Mouse (Mus musculus) adipocyte (in vitro differentiated cells): ENCODE results near the gene Dcaf10.
"Not testable (repeated sequence)": the region's sequence is repeated elsewhere in the genome, so short reads cannot be mapped to it uniquely, and the experiment has no call there.

Experiments used
- DNase-seq: peaks from one replicate; pipeline ENCODE4 v3.0.0-alpha.2; 2016; ENCODE audit warnings: low spot score

Dcaf10 gene

DNA sequence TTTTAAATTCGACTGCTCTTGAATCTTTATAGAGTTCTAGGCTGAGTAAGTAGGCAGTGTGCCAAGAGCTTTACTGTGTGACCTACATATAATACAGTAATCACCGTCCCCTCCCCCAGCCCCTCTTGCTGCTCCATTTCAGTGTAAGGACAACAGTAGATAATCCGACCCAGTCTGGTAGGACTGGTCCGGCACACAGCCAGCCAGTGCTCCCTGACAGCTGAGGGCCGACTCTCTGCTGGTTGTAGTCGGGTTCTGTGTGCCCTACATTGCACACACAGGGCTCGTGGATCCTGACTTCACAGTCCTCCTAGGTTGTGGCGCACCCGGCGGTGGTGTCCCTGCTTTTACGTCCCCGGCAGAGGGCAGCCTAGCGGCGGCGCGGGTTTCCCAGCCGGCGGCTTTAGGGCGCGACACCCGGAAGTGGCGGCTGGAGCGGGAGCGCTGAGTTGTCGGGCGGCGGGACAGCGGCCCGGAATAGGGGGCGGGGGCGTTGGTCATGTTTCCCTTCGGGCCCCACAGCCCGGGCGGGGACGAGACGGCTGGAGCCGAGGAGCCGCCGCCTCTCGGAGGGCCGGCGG is at the start of gene Dcaf10:
Dcaf10 (plus strand) TSS at position 433 of the 581 bp plus-strand sequence.
- peak; percentile 89 for DNase-seq

GRCm38 (mm10) chr4:45296662-45297564 is 45.0 kb upstream of the Dcaf10 start, which contains the start of gene Trmt10b:
Gene Trmt10b (plus strand): TSS chr4:45297127.
- peak; percentile 68 for DNase-seq

GRCm38 (mm10) chr4:45305536-45305935 is 36.4 kb upstream of the Dcaf10 start:
- DNase-seq, result no peak

DNA sequence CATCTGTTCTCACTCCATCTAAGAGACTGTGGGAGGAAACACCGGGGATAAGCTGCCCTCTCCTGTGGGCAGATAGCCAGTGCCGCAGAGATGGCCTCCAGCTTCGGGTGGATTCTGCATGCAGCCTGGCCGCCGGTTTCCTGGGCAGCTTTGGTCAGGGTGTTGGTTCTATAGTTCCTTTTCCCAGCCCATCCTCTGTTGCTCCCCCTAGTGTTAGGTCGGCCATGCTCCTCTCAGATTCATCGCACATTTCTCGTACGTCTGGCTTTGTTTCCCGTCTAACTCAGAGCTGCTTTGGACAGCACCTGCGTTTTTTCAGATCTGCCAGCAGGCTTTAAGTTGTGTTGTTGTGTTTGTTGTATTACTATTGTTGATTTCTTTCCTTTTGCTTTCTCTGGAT is 33.9 kb upstream of the Dcaf10 start:
- no peak for DNase-seq

GRCm38 (mm10) chr4:45308606-45309005 is 33.3 kb upstream of the Dcaf10 start:
- DNase-seq, result no peak

DNA sequence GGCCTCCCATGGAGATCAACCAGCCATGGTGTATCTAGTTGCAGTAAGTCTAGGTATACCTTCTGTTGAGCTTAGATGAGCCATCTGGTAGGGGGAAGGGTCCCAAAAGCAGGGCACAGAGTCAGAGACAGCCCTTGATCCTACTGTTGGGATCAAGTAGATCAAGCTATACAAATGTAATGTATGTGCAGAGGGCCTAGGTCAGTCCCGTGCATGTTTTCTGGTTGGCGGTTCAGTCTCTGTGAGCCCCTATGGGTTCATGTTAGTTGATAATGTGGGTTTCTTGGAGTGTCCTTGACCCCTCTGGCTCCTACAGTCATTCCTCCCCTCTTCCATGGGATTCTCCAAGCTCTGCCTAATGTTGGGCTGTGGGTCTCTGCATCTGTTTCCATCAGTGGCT is 30.8 kb upstream of the Dcaf10 start:
- DNase-seq, result no peak

DNA sequence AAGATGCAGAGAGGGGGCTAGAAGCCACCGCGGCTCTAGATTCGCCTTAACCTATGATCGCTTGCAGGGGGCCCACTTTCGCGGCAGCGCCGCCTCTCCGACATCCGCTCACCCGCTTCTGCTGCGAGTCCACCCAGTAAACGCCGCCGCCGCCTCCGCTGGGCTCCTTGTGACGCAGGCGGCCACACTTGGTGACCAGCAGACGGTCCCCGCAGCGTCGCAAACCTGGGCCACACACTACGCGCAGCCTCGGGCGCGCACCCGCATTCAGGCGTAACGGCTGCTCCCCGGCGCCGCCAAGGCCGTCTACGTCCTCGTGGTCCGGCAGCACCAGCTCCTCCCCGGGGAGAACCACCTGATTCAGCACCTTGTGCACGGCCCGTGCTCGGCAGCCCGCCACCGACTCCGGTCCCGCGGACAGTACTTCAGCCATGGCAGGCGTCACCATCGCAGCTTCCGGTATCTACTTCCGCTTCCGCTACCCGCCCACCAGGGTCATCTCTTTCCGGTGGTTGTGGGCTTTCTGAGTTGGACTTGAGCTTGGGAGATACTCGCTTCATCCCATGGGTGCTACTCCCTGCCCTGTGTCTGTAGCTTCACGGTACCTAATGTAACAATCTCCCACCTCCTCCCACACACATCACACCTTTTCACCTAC is 21.6 kb upstream of the Dcaf10 start:
- DNase-seq, result peak; percentile 82

DNA sequence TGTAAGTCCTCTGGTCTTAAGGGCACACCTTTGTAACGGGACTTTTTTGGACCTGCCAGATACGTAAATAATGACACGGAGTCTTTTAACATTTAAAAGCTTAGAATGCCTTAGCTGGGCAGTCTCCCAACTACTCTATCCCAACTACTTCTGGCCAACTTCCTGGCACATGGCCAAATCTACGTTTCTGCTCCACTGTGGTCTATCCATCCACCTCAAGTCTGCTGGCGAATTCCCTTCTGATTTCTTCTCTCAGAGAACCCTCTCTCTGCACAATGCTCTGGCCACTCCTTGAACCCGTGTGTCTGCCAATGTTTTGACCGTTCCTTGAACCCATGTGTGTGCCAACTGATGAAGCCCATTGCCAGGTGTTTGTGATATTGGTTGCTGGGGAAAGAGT is 10.8 kb upstream of the Dcaf10 start:
- peak; percentile 15 for DNase-seq

DNA sequence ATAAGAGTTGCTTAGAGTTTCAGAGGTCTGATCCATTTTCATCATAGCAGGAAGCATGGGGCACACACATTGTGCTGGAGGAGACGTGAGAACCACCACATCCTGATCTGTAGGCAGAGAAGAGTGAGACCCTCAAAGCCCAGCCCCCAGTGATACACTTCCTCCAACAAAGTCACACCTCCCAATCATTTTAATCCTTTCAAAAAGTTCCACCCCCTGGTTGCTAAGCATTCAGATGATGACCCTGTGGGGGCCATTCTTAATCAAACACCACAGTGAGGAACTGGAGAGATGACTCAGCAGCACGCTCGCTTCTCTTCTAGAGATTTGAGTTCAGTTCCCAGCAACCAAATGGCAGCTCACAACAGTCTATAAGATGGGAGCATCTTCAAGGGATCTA is 9.4 kb upstream of the Dcaf10 start:
- no peak for DNase-seq

GRCm38 (mm10) chr4:45341226-45341625 is 675 bp upstream of the Dcaf10 start:
- no peak for DNase-seq

GRCm38 (mm10) chr4:45342286-45343155 is 620 bp downstream of the Dcaf10 start, which contains the start of gene Exosc3:
Gene Exosc3 (minus strand): TSS chr4:45342732.
- peak; percentile 53 for DNase-seq

GRCm38 (mm10) chr4:45356653-45357052 is 14.8 kb downstream of the Dcaf10 start:
- no peak for DNase-seq

DNA sequence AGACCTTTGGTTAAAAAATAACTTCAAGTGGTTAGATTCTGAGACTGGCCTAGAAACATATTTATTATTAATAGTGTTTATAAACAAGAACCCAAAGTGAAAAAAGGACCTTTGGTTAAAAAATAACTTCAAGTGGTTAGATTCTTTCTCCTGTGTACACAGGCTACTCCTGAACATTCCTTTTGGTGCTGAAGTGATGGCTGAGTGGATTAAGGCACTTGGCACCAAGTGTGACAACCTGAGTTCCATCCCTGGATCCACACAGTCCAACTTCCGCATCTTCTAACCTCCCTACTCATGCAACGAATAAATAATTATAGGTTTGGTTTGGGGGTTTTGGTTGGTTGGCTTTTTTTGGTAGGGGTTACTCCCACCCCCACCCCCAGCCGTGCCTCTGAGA is 29.4 kb downstream of the Dcaf10 start:
- no peak for DNase-seq

- no peak for DNase-seq
These were observed 33.0 kb downstream of the Dcaf10 start for GRCm38 (mm10) chr4:45374879-45375278.

DNA sequence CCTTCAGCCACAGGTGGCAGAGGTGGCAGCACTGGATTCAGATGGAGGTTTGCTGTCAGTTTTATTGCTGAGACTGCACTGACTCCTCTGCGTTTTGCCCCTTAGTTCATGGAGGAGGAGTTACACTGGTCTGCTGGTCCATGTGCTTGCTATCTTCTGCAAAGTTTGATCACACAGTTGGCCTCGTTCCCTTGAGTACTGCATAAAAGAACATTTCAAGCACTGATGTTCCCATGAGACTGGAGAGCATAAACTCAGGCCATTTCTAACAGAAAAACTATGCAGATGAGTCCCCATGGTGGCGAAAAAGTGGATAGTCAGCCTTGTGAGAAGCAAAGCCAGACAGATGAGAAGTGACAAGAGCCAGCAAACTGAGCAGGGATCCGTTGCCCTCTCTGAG is 34.7 kb downstream of the Dcaf10 start:
- DNase-seq, result peak; percentile 56

DNA sequence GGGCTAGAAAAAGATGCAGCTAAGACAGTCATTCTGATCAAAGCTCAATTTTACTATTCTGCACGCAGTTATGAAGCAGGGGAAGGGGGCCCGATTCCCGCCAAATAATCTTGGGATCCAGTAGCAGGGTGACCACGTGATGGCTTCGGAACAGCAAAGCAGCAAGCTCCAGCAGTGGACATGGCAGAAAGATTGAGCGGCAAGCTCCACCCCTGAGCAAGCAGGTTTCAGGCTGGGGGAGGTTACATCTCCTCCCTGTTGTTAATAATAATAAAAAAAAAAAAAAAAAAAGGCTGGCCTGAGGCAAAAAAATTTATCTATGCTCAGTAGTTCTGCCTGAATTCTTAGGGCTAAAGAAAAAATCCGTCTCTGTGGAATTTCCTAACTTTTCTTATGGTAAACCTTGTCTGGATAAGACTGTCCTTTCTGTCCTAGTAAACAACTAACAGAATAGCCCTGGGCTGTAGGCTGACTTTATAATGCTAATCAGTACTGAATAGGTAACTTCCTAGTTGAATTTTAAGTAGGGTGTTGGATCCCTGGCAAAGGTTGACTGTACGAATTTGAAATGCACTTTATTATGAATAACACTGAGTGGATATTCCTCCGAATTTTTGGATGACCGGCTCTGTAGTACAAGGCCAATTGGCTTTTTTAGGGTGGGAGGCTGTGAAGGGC is 39.1 kb downstream of the Dcaf10 start:
- not testable (repeated sequence) for DNase-seq

GRCm38 (mm10) chr4:45382133-45382532 is 40.2 kb downstream of the Dcaf10 start:
- not testable (repeated sequence) for DNase-seq

DNA sequence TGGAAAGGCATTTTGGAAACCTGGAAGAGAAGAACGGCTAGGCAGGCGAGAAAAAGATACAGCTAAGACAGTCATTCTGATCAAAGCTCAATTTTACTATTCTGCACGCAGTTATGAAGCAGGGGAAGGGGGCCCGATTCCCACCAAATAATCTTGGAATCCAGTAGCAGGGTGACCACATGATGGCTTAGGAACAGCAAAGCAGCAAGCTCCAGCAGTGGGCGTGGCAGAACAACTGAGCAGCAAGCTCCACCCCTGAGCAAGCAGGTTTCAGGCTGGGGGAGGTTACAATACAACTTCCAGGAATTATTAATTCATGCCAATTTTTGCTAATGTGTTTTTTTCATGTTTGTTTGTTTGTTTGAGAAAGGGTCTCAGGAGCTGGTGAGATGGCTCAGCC is 45.4 kb downstream of the Dcaf10 start:
- not testable (repeated sequence) for DNase-seq

DNA sequence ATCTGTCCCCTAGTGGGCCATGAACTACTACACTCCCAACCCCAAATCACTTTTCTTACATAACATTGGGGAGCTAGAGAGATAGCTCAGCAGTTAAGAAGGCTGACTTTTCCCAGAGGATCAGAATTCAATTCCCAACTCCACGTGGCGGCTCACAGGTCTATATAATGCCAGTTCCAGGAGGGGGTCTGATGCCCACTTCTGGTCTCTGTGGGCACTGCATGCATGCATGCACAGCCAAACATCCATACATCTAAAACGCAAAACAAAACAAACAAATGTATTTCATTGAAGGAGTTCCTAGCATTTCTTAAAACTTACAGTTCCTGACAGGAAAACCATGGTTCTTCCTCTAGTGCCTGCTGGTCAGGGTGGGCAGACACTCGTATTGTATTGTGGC is 50.2 kb downstream of the Dcaf10 start:
- DNase-seq, result no peak

- DNase-seq, result no peak
These were observed 50.7 kb downstream of the Dcaf10 start for GRCm38 (mm10) chr4:45392572-45392971.

- no peak for DNase-seq
These were observed 51.1 kb downstream of the Dcaf10 start for GRCm38 (mm10) chr4:45392994-45393393.
